Mouse (Mus musculus) bone marrow, adult 2 months (tissue): Measurements from ENCODE around the gene Slc43a2. TPM values are rescaled to one million over a fixed set of nuclear protein-coding genes. Genes with fewer than 3 reads are reported as not detected.

Experiments
- H3K27ac ChIP-seq: fragments of 200-500 bp; 2 replicates; pipeline ENCODE4 v1.5.1; 2012; ENCODE audit warnings: low read depth, mild to moderate bottlenecking, control low read depth, inconsistent platforms, low read length; ENCODE audit not compliant: control insufficient read depth, poor library complexity, insufficient read depth
- H3K4me1 ChIP-seq: fragments of 200-500 bp; 2 replicates; pipeline ENCODE4 v1.6.1; 2011; ENCODE audit warnings: low read length; ENCODE audit not compliant: control insufficient read depth, insufficient read depth
- H3K4me3 ChIP-seq: fragments of 200-500 bp; replicated peaks from 2 replicates; pipeline ENCODE3; 2011; ENCODE audit warnings: mild to moderate bottlenecking, low read depth, low read length, control low read depth; ENCODE audit not compliant: control insufficient read depth
- CTCF ChIP-seq: fragments of 200-500 bp; IDR thresholded peaks from 2 replicates; pipeline ENCODE4 v1.5.1; 2011; ENCODE audit warnings: low read length, control low read depth; ENCODE audit not compliant: control insufficient read depth, insufficient read depth
- POLR2A ChIP-seq: fragments of 200-500 bp; IDR thresholded peaks from 2 replicates; pipeline ENCODE4 v1.6.1; 2011; ENCODE audit warnings: low read depth, mild to moderate bottlenecking, control low read depth, low read length, borderline replicate concordance; ENCODE audit not compliant: control insufficient read depth
- WGBS: fragments of 180-500 bp; shearing (Covaris S2); methylation state at CpG from one replicate; pipeline ENCODE4 v1.1.7; 2018; 5-methylcytosine and 5-hydroxymethylcytosine counted together
- polyA plus RNA-seq: library from polyadenylated mRNA; stranded (reverse); fragments of >200 nt; gene quantifications from 2 replicates; pipeline ENCODE4 v1.2.4, GENCODE M21; 2011; ENCODE audit warnings: low replicate concordance; ENCODE audit not compliant: missing spikeins, insufficient read depth, insufficient read length

Gene Slc43a2
- polyA plus RNA-seq, 1 experiment = 20.4 TPM

- Histone ChIP-seq H3K4me1 (no peaks in the 10 kb centered on the region), H3K27ac (no peak overlapping the region), H3K4me3 (no peak overlapping the region)
- TF ChIP-seq CTCF (no peak), POLR2A (no peak)
- WGBS = 93% methylated on average over 2 of the region's 2 CpGs
Observed at GRCm38 (mm10) chr11:75522793-75523192, 8.7 kb upstream of the Slc43a2 start.

- H3K27ac ChIP-seq = no peak overlapping the region
- WGBS = 85% methylated on average over 15 of the region's 15 CpGs
- no peak overlapping the region for H3K4me3 ChIP-seq
- H3K4me1 ChIP-seq = no peaks in the 10 kb centered on the region
- TF ChIP-seq POLR2A = no peak
- TF ChIP-seq CTCF = no peak
Observed at GRCm38 (mm10) chr11:75525531-75526125, 5.9 kb upstream of the Slc43a2 start.

GRCm38 (mm10) chr11:75526943-75527342, 4.6 kb upstream of the Slc43a2 start:
- TF ChIP-seq POLR2A = no peak
- no peak for TF ChIP-seq CTCF
- WGBS = 78% methylated on average over 6 of the region's 6 CpGs
- Histone ChIP-seq H3K27ac (no peak overlapping the region), H3K4me3 (no peak overlapping the region), H3K4me1 (no peaks in the 10 kb centered on the region)

- TF ChIP-seq CTCF (no peak), POLR2A (no peak)
- peaks cover 1% of the 10 kb centered on the region; the same call in 1 of the 2 replicates for H3K4me1 ChIP-seq
- 82% methylated on average over 4 of the region's 4 CpGs for WGBS
- no peak overlapping the region for H3K4me3 ChIP-seq
- no peak overlapping the region for H3K27ac ChIP-seq
Observed at GRCm38 (mm10) chr11:75529771-75530170, 1.7 kb upstream of the Slc43a2 start.

GRCm38 (mm10) chr11:75530325-75530724, 1.2 kb upstream of the Slc43a2 start:
- H3K4me3 ChIP-seq = peak overlapping the region; percentile 72
- under 1% methylated on average over 10 of the region's 10 CpGs for WGBS
- H3K4me1 ChIP-seq = peaks cover 1% of the 10 kb centered on the region; the same call in 1 of the 2 replicates
- peak overlapping the region; percentile 77 for H3K27ac ChIP-seq
- TF ChIP-seq POLR2A = 0 out of 2 replicates have a peak, but pooled peaks have one; percentile 26
- peak; percentile 99 for TF ChIP-seq CTCF

- 1% methylated on average over 31 of the region's 31 CpGs for WGBS
- H3K27ac ChIP-seq = peak overlapping the region; percentile 77
- peaks cover 1% of the 10 kb centered on the region; the same call in 1 of the 2 replicates for H3K4me1 ChIP-seq
- H3K4me3 ChIP-seq = peak overlapping the region; percentile 72
- TF ChIP-seq CTCF (no peak), POLR2A (0 out of 2 replicates have a peak, but pooled peaks have one; percentile 40)
Observed at GRCm38 (mm10) chr11:75530845-75531373, 585 bp upstream of the Slc43a2 start.

GRCm38 (mm10) chr11:75532340-75533277, 1.1 kb downstream of the Slc43a2 start:
- WGBS = under 1% methylated on average over 38 of the region's 38 CpGs

GRCm38 (mm10) chr11:75533314-75534015, 2.0 kb downstream of the Slc43a2 start:
- 33% methylated on average over 6 of the region's 6 CpGs for WGBS
- no peak for TF ChIP-seq CTCF
- no peak for TF ChIP-seq POLR2A
- peak overlapping the region; percentile 62 for H3K4me3 ChIP-seq
- H3K27ac ChIP-seq = peak overlapping the region; percentile 94
- peaks cover 1% of the 10 kb centered on the region; the same call in 1 of the 2 replicates for H3K4me1 ChIP-seq

More at GRCm38 (mm10) chr11:75532340-75533277, 1.1 kb downstream of the Slc43a2 start:
- Histone ChIP-seq H3K4me3 (peak overlapping the region; percentile 72), H3K4me1 (peaks cover 1% of the 10 kb centered on the region; the same call in 1 of the 2 replicates), H3K27ac (peak overlapping the region; percentile 94)
- TF ChIP-seq POLR2A (no peak; the same call in 1 of the 2 replicates), CTCF (no peak)
